Mouse (Mus musculus) heart, postnatal 0 days (tissue): ENCODE measurements around the gene Klhl42. TPM values are rescaled to one million over a fixed set of nuclear protein-coding genes. Genes with fewer than 3 reads are reported as not detected.
A peak's percentile ranks its signal among the peaks of the same experiment; 100 is the strongest.

Experiments
- ATAC-seq: fragments of 200-750 bp; cut with Nextera tagmentation; 2 replicates; pipeline ENCODE4 v1.8.0; 2017; ENCODE audit warnings: low read depth, moderate number of reproducible peaks, moderate library complexity; ENCODE audit not compliant: insufficient read depth
- DNase-seq: peaks from one replicate; pipeline ENCODE4 v3.0.0-alpha.2; 2016; ENCODE audit warnings: low spot score
- H3K27ac ChIP-seq: fragments of 300-500 bp; sonication (generic); 2 replicates; pipeline ENCODE4 v1.5.1; 2014; ENCODE audit warnings: low read depth, mild to moderate bottlenecking
- H3K27me3 ChIP-seq: fragments of 300-500 bp; sonication (generic); 2 replicates; pipeline ENCODE4 v1.6.1; 2014; ENCODE audit warnings: low read length, mixed read lengths; ENCODE audit not compliant: control insufficient read depth, insufficient read depth
- H3K36me3 ChIP-seq: fragments of 300-500 bp; sonication (generic); replicated peaks from 2 replicates; pipeline ENCODE4 v1.6.1; 2014; ENCODE audit warnings: low read length, mixed read lengths; ENCODE audit not compliant: control insufficient read depth, insufficient read depth
- H3K4me1 ChIP-seq: fragments of 300-500 bp; sonication (generic); 2 replicates; pipeline ENCODE4 v1.6.1; 2014; ENCODE audit warnings: antibody characterized with exemption; ENCODE audit not compliant: control insufficient read depth, insufficient read depth
- H3K4me2 ChIP-seq: fragments of 300-500 bp; sonication (generic); 2 replicates; pipeline ENCODE4 v1.6.1; 2014; ENCODE audit warnings: low read depth, mild to moderate bottlenecking, low read length, moderate library complexity
- H3K4me3 ChIP-seq: fragments of 300-500 bp; sonication (generic); 2 replicates; pipeline ENCODE4 v1.5.1; 2014; ENCODE audit warnings: low read depth, low read length
- H3K9ac ChIP-seq: fragments of 300-500 bp; sonication (generic); replicated peaks from 2 replicates; pipeline ENCODE4 v1.6.1; 2014; ENCODE audit warnings: low read depth, low read length, mixed read lengths
- H3K9me3 ChIP-seq: fragments of 300-500 bp; sonication (generic); replicated peaks from 2 replicates; pipeline ENCODE4 v1.6.1; 2016; ENCODE audit warnings: low read length; ENCODE audit not compliant: control insufficient read depth
- CTCF ChIP-seq: IDR thresholded peaks from 2 replicates; pipeline ENCODE4 v1.5.1; 2016; ENCODE audit warnings: antibody characterized with exemption, control low read depth, low read depth
- EP300 ChIP-seq: IDR thresholded peaks from 2 replicates; pipeline ENCODE4 v1.6.1; 2016; ENCODE audit warnings: antibody characterized with exemption, low read depth
- WGBS: fragments of 180-500 bp; shearing (Covaris S2); extraction: QIAGEN DNeasy Blood & Tissue Kit; methylation state at CpG from one replicate; pipeline ENCODE4 v1.1.7; 2014; 5-methylcytosine and 5-hydroxymethylcytosine counted together
- polyA plus RNA-seq: library from polyadenylated mRNA; unstranded; fragments of >200 nt; fragmentation: Nextera tagmentation; extraction: Ambion mirVana; gene quantifications from 2 replicates; pipeline ENCODE4 v1.2.1, GENCODE M21; 2015
- total RNA-seq: library from RNA; depleted of rRNA; stranded (reverse); fragments of >200 nt; gene quantifications from 2 replicates; pipeline ENCODE4 v1.2.3, GENCODE M21; 2014; ENCODE audit warnings: low replicate concordance

Klhl42 gene
- total and polyA plus RNA-seq, 2 experiments from 2014 or later: 2.2 to 56.8 TPM

DNA sequence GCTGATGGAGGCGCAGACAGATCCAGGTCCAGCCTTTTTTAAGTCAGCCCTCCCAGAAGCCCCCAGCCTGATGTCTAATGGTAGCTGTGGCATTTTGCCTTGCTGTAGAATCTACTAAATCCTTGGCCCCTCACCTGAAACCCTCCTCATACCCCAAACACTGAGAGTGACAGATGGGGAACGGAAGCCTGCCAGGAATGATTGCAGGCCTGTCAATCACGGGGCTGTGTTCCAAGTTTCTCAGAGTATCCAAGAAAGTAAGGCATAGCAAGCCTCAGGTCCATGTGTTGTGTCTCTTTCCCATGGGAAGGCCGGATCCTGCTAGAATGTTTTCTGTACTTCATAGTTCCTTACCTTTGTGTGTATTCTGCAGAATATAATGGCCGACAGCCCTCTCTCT, 988 bp upstream of the Klhl42 start:
- TF ChIP-seq CTCF (no peak), EP300 (no peak)
- DNase-seq (no peak), ATAC-seq (no peak)
- no peak overlapping the region for H3K27ac ChIP-seq
- peaks cover 18% of the 10 kb centered on the region for H3K4me1 ChIP-seq
- H3K36me3 ChIP-seq: 0 out of 2 replicates have a peak, but pooled peaks cover 5% of the 10 kb centered on the region
- H3K4me3 ChIP-seq: no peak overlapping the region
- WGBS: 79% methylated on average over 5 of the region's 5 CpGs
- no peak overlapping the region for H3K9ac ChIP-seq
- H3K27me3 ChIP-seq: no peaks in the 10 kb centered on the region
- H3K4me2 ChIP-seq: peak overlapping the region; percentile 92; the same call in 1 of the 2 replicates
- no peaks in the 10 kb centered on the region for H3K9me3 ChIP-seq

DNA sequence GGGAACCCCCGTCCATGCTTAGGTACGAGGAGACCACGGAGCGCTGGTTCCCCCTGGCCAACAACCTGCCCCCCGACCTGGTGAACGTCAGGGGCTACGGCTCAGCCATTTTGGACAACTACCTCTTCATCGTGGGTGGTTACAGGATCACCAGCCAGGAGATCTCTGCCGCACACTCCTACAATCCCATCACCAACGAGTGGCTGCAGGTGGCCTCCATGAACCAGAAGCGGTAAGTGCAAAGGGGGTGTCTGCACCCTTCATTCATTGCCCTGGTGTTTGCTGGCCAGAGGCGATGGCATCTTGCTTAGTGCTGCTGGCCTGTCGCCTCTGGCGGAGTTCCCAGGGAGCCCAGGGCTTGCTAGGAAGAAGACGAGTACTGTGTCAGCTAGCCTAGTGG, 957 bp downstream of the Klhl42 start:
- H3K9ac ChIP-seq: peak overlapping the region; percentile 62
- peaks cover 10% of the 10 kb centered on the region for H3K4me1 ChIP-seq
- H3K27ac ChIP-seq: peak overlapping the region; percentile 76; the same call in 1 of the 2 replicates
- DNase-seq: no peak
- no peak for TF ChIP-seq CTCF
- no peak for TF ChIP-seq EP300
- H3K9me3 ChIP-seq: no peaks in the 10 kb centered on the region
- H3K4me3 ChIP-seq: peak overlapping the region; percentile 86
- H3K4me2 ChIP-seq: peak overlapping the region; percentile 92
- no peaks in the 10 kb centered on the region for H3K27me3 ChIP-seq
- WGBS: 2% methylated on average over 15 of the region's 15 CpGs
- ATAC-seq: no peak
- peaks cover 14% of the 10 kb centered on the region; the same call in 1 of the 2 replicates for H3K36me3 ChIP-seq

DNA sequence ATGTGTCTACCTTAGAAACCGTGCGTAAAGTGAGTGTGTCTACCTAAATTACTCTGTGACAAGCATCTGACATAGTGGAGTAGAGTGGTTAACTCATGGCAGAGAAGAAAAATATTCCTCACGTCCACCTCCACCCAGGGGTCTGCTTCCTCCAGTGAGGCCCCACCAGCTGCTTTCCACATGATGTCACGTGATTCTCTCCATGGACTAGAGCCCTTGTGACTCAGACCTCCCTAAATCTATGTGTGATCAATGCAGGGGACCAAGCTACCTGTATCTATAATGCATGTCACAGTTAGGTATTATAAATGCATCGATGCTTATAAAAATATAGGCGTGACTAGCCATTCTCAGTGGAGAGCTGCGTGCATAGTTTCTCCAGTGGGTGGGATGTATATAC, 3.6 kb downstream of the Klhl42 start:
- Histone ChIP-seq H3K9ac (no peak overlapping the region), H3K27ac (no peak overlapping the region), H3K4me3 (no peak overlapping the region), H3K36me3 (peaks cover 14% of the 10 kb centered on the region; the same call in 1 of the 2 replicates), H3K4me2 (no peak overlapping the region), H3K27me3 (no peaks in the 10 kb centered on the region), H3K9me3 (no peaks in the 10 kb centered on the region), H3K4me1 (peaks cover 10% of the 10 kb centered on the region)
- DNase-seq: no peak
- no peak for TF ChIP-seq CTCF
- no peak for TF ChIP-seq EP300
- ATAC-seq: no peak
- 73% methylated on average over 7 of the region's 7 CpGs for WGBS

DNA sequence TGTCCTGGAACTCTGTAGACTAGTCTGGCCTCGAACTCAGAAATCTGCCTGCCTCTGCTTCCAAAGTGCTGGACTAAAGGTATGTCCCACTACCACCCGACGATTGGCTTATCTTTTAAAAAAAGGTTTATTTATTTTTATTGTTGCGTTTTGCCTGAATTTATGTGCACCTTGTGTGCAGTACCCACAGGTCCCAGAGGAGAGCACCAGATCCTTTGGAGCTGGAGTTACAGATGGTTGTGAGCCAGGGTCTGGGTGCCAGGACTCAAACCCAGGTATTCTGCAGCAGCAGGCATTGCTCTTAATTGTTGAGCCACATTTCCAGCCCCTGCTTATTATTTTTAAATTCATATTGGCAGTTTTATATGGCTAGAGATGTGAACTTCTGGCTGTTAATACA, 4.9 kb downstream of the Klhl42 start:
- ATAC-seq: no peak
- WGBS: 90% methylated on average over 4 of the region's 4 CpGs
- no peak overlapping the region for H3K27ac ChIP-seq
- TF ChIP-seq CTCF: no peak
- no peak for TF ChIP-seq EP300
- H3K9ac ChIP-seq: no peak overlapping the region
- no peaks in the 10 kb centered on the region for H3K27me3 ChIP-seq
- H3K4me2 ChIP-seq: no peak overlapping the region
- peaks cover 10% of the 10 kb centered on the region for H3K4me1 ChIP-seq
- H3K4me3 ChIP-seq: no peak overlapping the region
- DNase-seq: no peak
- H3K9me3 ChIP-seq: no peaks in the 10 kb centered on the region
- H3K36me3 ChIP-seq: peaks cover 17% of the 10 kb centered on the region; the same call in 1 of the 2 replicates

DNA sequence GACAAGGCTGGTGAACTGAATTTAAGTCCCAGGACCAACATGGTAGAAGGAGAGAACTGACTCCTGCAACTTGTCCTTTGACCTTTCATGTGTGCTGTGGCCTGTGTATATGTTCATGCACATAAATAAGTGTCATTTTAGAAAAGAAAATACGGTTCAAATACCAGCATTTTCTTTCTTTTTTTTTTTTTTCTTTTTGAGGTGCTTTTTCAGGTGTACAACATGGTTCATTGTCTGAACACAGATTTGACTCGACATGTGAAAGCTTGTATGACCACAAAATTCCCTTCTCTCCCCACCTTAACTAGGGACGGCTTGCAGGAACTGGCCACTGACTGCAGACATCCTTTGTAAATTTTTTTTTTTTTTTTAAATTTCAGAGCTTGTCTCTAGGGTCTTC, 5.8 kb downstream of the Klhl42 start:
- ATAC-seq: no peak
- 61% methylated on average over 3 of the region's 3 CpGs for WGBS
- no peak overlapping the region for H3K9ac ChIP-seq
- H3K9me3 ChIP-seq: no peaks in the 10 kb centered on the region
- no peak overlapping the region for H3K4me3 ChIP-seq
- no peak overlapping the region for H3K27ac ChIP-seq
- peaks cover 21% of the 10 kb centered on the region; the same call in 1 of the 2 replicates for H3K36me3 ChIP-seq
- no peak overlapping the region for H3K4me2 ChIP-seq
- H3K27me3 ChIP-seq: no peaks in the 10 kb centered on the region
- TF ChIP-seq CTCF (no peak), EP300 (no peak)
- H3K4me1 ChIP-seq: peaks cover 9% of the 10 kb centered on the region
- DNase-seq: no peak

DNA sequence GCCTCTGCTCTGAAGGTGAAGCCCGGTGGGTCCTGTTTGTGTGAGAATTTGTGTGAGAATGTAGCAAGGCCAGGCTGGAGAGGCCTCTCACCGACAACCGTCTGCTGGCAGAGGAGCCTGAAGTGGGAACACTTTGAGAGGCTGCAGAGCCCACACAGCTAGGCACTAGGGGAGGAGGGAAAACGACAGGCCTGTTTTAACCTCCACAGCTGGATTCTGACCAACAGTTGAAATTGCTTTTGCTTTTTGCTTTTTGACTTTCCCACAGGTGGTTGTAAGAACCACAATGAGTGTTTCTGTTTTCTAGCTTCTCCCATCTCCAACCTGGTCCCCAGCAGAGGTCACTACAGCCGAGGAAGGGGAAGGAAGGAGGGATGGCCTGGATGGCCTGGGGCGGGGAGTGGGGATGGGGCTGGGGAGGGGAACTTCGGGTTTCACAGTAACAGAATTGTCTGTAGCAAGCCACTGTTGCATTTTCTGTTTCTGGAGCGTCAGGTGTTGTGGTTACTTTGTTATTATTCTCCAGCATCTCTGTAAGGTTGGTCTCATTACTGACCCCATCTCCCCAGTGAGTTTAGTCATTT, 6.3 kb downstream of the Klhl42 start:
- Histone ChIP-seq H3K4me1 (peaks cover 4% of the 10 kb centered on the region), H3K9ac (no peak overlapping the region), H3K27ac (no peak overlapping the region), H3K27me3 (no peaks in the 10 kb centered on the region), H3K36me3 (peaks cover 26% of the 10 kb centered on the region; the same call in 1 of the 2 replicates), H3K4me2 (no peak overlapping the region), H3K4me3 (no peak overlapping the region), H3K9me3 (no peaks in the 10 kb centered on the region)
- 48% methylated on average over 8 of the region's 8 CpGs for WGBS
- no peak for ATAC-seq
- no peak for DNase-seq
- no peak for TF ChIP-seq EP300
- peak; percentile 21; the same call in 1 of the 2 replicates for TF ChIP-seq CTCF
